Mouse (Mus musculus) heart, adult 2 months (tissue): ENCODE data around the gene Ppl. TPM values are rescaled to one million over a fixed set of nuclear protein-coding genes. Genes with fewer than 3 reads are reported as not detected.

Source experiments
- DNase-seq, 2 experiments: peaks; one replicate each; pipeline ENCODE4 v3.0.0; 2021
- H3K27ac ChIP-seq: fragments of 200-600 bp; 2 replicates; pipeline ENCODE4 v1.8.1; 2022
- H3K27me3 ChIP-seq: fragments of 200-500 bp; 2 replicates; pipeline ENCODE4 v1.6.1; 2012; ENCODE audit warnings: mild to moderate bottlenecking, low read length, inconsistent platforms, mixed read lengths; ENCODE audit not compliant: control insufficient read depth, insufficient read depth
- H3K36me3 ChIP-seq: fragments of 200-500 bp; 2 replicates; pipeline ENCODE4 v1.6.1; 2012; ENCODE audit warnings: low read length, inconsistent platforms; ENCODE audit not compliant: control insufficient read depth, insufficient read depth
- H3K4me1 ChIP-seq: fragments of 200-500 bp; 2 replicates; pipeline ENCODE4 v1.6.1; 2011; ENCODE audit warnings: low read length; ENCODE audit not compliant: control insufficient read depth, insufficient read depth
- H3K4me3 ChIP-seq: fragments of 200-600 bp; 2 replicates; pipeline ENCODE4 v1.8.1; 2022
- H3K79me2 ChIP-seq: fragments of 200-500 bp; replicated peaks from 2 replicates; pipeline ENCODE4 v1.6.1; 2012; ENCODE audit warnings: mild to moderate bottlenecking, inconsistent platforms, low read length, moderate library complexity, mixed read lengths; ENCODE audit not compliant: control insufficient read depth, insufficient read depth
- H3K9ac ChIP-seq: fragments of 200-500 bp; 2 replicates; pipeline ENCODE4 v1.6.1; 2012; ENCODE audit warnings: low read depth, mild to moderate bottlenecking, control low read depth, inconsistent platforms, low read length, mixed read lengths
- CTCF ChIP-seq: fragments of 200-600 bp; IDR thresholded peaks from 2 replicates; pipeline ENCODE4 v1.8.1; 2022; ENCODE audit warnings: antibody characterized with exemption, mild to moderate bottlenecking, moderate library complexity
- EP300 ChIP-seq: fragments of 200-500 bp; IDR thresholded peaks from 2 replicates; pipeline ENCODE4 v1.6.1; 2011; ENCODE audit warnings: low read depth, low read length, control low read depth; ENCODE audit not compliant: insufficient read depth
- POLR2A ChIP-seq: fragments of 200-500 bp; IDR thresholded peaks from 2 replicates; pipeline ENCODE4 v1.6.1; 2011; ENCODE audit warnings: mild to moderate bottlenecking, low read depth, low read length, control low read depth; ENCODE audit not compliant: insufficient read depth
- WGBS: fragments of 180-500 bp; shearing (Covaris S2); methylation state at CpG from one replicate; pipeline ENCODE4 v1.1.7; 2018; 5-methylcytosine and 5-hydroxymethylcytosine counted together
- intact Hi-C: fragments of 180-260 bp; cut with DNase I; formaldehyde crosslinking; loops from one replicate; pipeline ENCODE4 v1.15.1; 2025
- polyA plus RNA-seq: library from polyadenylated mRNA; depleted of rRNA; stranded (reverse); fragments of >200 nt; gene quantifications from 2 replicates; pipeline ENCODE4 v1.2.3, GENCODE M21; 2012
- total RNA-seq, 2 experiments: library from RNA; stranded (reverse); gene quantifications; 2 replicates each; pipeline ENCODE4 v1.2.3; 2021

The Ppl gene
- total and polyA plus RNA-seq, 3 experiments, result 2.5 to 9.4 (median 4.5) TPM

GRCm38 (mm10) chr16:5074341-5074740, 57.9 kb downstream of the Ppl start:
- intact Hi-C loops, result no loop called here
- whole genome bisulfite sequencing, result 84% methylated on average over 5 of the region's 5 CpGs
- no peak for DNase-seq
- Histone ChIP-seq H3K36me3 (peaks cover 18% of the 10 kb centered on the region), H3K27me3 (no peaks in the 10 kb centered on the region), H3K79me2 (no peaks in the 10 kb centered on the region; the same call in 1 of the 2 replicates), H3K27ac (no peak overlapping the region), H3K4me3 (no peak overlapping the region), H3K9ac (no peak overlapping the region), H3K4me1 (no peaks in the 10 kb centered on the region; the same call in 1 of the 2 replicates)
- TF ChIP-seq CTCF, result no peak
- no peak for TF ChIP-seq POLR2A
- TF ChIP-seq EP300, result no peak

DNA sequence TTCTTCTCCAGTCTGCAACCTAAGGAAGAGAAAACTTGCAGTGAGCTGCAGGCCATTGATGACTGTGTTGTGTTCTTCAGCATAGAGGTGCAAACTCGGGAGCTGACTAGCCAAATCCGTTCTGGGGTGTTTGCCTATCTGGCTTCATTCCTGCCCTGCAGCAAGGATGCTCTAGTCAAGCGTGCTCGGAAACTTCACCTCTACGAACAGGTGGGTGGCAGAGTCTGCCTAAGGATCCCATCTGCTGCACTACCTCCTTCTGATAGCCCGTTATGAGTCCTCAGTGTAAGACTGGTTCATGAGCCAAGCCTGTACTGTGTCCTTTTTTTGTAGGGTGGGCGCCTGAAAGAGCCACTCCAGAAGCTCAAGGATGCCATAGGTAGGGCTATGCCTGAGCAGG, 60.2 kb downstream of the Ppl start:
- H3K9ac ChIP-seq, result no peak overlapping the region
- H3K79me2 ChIP-seq, result no peaks in the 10 kb centered on the region; the same call in 1 of the 2 replicates
- WGBS, result 93% methylated on average over 7 of the region's 7 CpGs

DNA sequence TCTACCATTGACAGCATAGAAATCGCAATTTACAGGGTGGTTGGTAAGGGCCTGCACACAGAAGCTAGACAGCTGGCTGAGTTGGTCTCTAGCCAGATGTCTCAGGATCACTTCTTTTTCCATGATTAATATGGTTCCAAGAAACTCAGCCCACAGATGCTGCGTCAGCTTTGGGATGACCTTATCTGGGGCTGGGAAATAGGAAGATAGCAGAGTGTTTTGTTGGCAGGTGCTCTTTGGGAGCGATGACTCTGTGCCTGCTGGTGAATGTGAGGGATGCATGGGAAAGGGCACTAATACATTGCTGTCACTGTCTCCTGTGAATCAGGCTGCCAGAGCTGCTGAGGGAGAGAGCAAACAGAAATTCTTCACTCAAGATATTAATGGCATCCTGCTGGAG, 61.9 kb downstream of the Ppl start:
- Histone ChIP-seq H3K27ac (no peak overlapping the region), H3K79me2 (no peaks in the 10 kb centered on the region), H3K4me3 (no peak overlapping the region), H3K27me3 (no peaks in the 10 kb centered on the region), H3K36me3 (peaks cover 11% of the 10 kb centered on the region), H3K9ac (no peak overlapping the region), H3K4me1 (no peaks in the 10 kb centered on the region; the same call in 1 of the 2 replicates)
- intact Hi-C loops, result no loop called here
- DNase-seq, result peak; percentile 41 to 50
- WGBS, result 42% methylated on average over 3 of the region's 3 CpGs
- TF ChIP-seq POLR2A, result no peak
- no peak for TF ChIP-seq CTCF
- no peak for TF ChIP-seq EP300

More for the DNA sequence above, 60.2 kb downstream of the Ppl start:
- Histone ChIP-seq H3K4me3 (no peak overlapping the region), H3K27me3 (no peaks in the 10 kb centered on the region), H3K27ac (no peak overlapping the region), H3K4me1 (no peaks in the 10 kb centered on the region; the same call in 1 of the 2 replicates), H3K36me3 (peaks cover 11% of the 10 kb centered on the region)
- intact Hi-C loops, result no loop called here
- no peak for DNase-seq
- TF ChIP-seq CTCF, result no peak
- TF ChIP-seq EP300, result no peak
- TF ChIP-seq POLR2A, result no peak

DNA sequence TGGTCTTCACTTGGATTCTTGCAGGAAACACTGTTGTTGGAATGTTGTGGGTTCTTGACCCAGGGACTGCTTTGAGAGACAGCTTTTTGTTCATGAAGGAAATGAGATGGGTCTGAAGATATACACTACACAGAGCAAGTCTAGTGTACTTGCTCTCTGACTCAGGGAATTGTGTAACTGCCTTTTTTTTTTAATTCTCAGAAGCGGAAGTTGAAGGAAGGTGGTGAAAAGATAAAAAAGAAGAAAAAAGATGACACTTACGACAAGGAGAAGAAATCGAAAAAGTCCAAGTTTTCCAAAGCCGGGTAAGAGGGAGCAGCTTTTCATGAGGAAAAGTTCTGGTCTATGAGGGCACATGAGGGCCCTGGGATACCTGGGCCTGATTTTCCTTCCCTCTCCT, 68.7 kb downstream of the Ppl start:
- no peak overlapping the region for H3K4me3 ChIP-seq
- H3K9ac ChIP-seq, result no peak overlapping the region
- H3K79me2 ChIP-seq, result no peaks in the 10 kb centered on the region; the same call in 1 of the 2 replicates
- H3K4me1 ChIP-seq, result no peaks in the 10 kb centered on the region
- H3K27ac ChIP-seq, result no peak overlapping the region
- WGBS, result 79% methylated on average over 4 of the region's 4 CpGs
- intact Hi-C loops, result no loop called here
- H3K27me3 ChIP-seq, result no peaks in the 10 kb centered on the region
- peaks cover 11% of the 10 kb centered on the region for H3K36me3 ChIP-seq
- no peak for DNase-seq
- no peak for TF ChIP-seq CTCF
- no peak for TF ChIP-seq POLR2A
- TF ChIP-seq EP300, result no peak

DNA sequence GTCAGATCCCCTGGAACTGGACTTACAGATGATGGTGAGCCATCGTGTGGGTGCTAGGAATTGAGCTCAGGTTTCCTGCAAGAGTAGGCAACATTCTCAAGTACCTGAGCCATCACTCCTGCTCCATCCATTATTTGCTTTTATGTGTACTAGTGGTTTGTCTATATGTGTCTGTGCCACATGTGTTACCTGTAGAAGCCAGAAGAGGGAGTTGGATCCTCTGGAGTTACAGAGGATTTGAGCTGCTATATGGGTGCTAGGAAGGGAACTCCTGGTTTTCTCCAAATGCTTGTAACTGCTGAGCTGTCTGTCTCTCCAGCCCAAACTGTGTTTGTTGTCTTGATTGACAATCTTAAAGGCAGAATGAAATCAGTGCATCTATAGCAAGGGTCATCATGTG, 74.1 kb downstream of the Ppl start:
- Histone ChIP-seq H3K4me3 (no peak overlapping the region), H3K27me3 (no peaks in the 10 kb centered on the region), H3K9ac (no peak overlapping the region), H3K36me3 (peaks cover 34% of the 10 kb centered on the region), H3K4me1 (no peaks in the 10 kb centered on the region; the same call in 1 of the 2 replicates), H3K27ac (no peak overlapping the region), H3K79me2 (peaks cover 10% of the 10 kb centered on the region)
- TF ChIP-seq POLR2A, result no peak
- TF ChIP-seq CTCF, result peak; percentile 61
- intact Hi-C loops, result loop anchor here (5.0 kb wide), 1 partner anchor 89 kb away; the partner anchor contains the start of gene Sec14l5
- no peak for DNase-seq
- WGBS, result 87% methylated on average over 1 of the region's 1 CpGs

GRCm38 (mm10) chr16:5050251-5051110, 81.7 kb downstream of the Ppl start:
- Histone ChIP-seq H3K4me3 (peak overlapping the region; percentile 77), H3K27me3 (no peaks in the 10 kb centered on the region), H3K4me1 (peaks cover 7% of the 10 kb centered on the region), H3K79me2 (peaks cover 6% of the 10 kb centered on the region), H3K36me3 (peaks cover 36% of the 10 kb centered on the region), H3K9ac (peak overlapping the region; percentile 91), H3K27ac (peak overlapping the region; percentile 98)
- peak; percentile 86 to 89 for DNase-seq
- no peak for TF ChIP-seq POLR2A
- TF ChIP-seq CTCF, result peak; percentile 39
- WGBS, result under 1% methylated on average over 78 of the region's 78 CpGs
- intact Hi-C loops, result loop anchor here (5.0 kb wide), 1 partner anchor 82 kb away; the partner anchor contains the start of gene Ppl
